Mouse (Mus musculus): ENCODE results near the gene Nrp2.

Nrp2 gene

DNA sequence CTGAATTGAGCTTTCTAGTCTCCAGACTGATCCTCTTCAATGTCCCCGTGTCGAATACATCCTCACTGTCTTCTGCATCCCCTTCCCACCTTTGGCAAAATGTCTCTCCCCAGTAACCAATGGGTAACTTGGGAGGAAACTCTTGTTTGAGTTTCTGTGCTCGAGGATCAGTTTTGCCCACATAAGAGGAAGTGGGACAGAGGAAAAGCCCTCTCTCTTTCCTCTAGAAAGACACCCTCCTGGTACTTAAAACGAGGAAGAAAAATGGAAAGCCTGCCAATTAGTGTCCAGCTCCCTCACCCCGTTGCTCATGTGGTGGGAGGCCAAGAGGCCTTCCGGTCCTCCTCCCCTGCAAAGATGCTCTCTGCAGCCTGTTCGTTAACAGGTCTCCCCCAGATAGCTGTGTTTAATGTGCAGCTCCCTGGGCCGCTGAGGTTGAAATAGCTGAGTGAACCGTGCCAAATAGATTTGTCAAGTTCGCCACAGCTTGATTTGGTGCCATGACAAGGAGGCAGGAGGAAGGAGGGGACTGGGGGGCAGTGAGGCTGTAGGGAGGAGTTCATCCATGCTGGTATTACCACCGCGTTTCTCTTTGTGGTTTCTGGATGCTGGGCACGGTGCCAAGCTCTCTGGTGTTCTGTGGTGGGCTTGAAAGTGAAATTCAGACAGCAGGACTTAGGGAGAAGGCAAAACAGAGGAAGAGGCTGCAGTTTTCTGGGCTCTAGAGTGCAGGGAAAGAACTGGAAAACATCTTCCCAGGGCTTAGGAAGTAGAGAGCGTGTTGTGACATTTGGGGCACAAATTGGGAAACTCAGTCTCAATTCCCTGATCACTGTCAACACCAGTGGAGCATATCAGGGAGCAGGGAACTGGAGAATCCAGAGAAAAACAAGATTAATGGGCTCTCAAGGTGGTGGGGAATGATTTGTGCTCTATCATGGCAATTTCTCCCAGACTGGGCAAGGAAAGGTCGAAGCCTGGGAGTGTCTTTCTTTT is 48.2 kb downstream of the Nrp2 start:
- DNase-seq (ENCODE audit: low spot score in 2 of 2) = no peak

GRCm38 (mm10) chr1:62752055-62752454 is 49.0 kb downstream of the Nrp2 start:
- DNase-seq (ENCODE audit: low spot score in 2 of 2) = no peak

- no peak for DNase-seq (ENCODE audit: low spot score in 2 of 2)
Measured at GRCm38 (mm10) chr1:62752661-62753333, 49.7 kb downstream of the Nrp2 start.

GRCm38 (mm10) chr1:62754066-62754835 is 51.2 kb downstream of the Nrp2 start:
- no peak for DNase-seq (ENCODE audit: low spot score in 2 of 2)

- DNase-seq (ENCODE audit: low spot score in 2 of 2) = no peak
Measured at GRCm38 (mm10) chr1:62760086-62760485, 57.0 kb downstream of the Nrp2 start.

GRCm38 (mm10) chr1:62760565-62760964 is 57.5 kb downstream of the Nrp2 start:
- DNase-seq (ENCODE audit: low spot score in 2 of 2) = no peak

DNA sequence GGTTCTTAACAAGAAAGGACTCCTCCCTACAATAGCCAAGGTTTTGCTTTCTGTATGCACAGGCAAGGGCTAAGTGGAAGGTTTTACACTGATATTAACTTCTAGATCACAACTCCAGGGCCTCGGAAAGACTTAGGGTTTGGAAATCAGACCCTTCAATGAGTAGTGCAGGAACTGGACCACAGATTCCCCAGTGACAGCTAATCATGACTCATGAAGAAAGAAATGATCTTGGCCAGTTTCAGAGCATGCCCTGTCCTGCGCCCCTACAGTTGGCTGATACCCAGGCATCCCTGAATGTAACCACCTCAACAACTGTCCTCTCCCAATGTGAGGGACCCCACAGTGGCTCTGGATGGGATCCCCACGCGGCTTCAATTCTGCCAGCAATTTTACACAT is 60.7 kb downstream of the Nrp2 start:
- no peak for DNase-seq (ENCODE audit: low spot score in 2 of 2)

DNA sequence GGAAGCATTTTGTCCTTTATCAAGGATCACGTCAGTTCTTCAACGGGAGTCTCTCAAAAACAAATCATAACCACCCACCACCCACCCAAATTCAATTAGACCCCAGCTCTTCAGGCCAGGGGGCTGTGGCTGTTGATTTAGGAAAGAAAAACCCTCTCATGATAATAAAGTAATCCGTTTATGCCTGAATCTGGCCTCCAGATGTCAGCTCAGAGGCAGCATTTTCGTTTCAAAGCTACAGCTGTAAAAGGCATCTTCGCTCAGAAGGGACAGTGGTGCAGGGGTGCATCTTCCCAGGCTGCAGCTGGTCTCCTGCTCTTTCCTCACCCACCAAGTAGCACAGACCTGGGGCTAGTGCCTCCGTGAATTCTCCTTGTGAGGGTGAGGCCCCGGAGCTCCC is 62.1 kb downstream of the Nrp2 start:
- no peak for DNase-seq (ENCODE audit: low spot score in 2 of 2)

DNA sequence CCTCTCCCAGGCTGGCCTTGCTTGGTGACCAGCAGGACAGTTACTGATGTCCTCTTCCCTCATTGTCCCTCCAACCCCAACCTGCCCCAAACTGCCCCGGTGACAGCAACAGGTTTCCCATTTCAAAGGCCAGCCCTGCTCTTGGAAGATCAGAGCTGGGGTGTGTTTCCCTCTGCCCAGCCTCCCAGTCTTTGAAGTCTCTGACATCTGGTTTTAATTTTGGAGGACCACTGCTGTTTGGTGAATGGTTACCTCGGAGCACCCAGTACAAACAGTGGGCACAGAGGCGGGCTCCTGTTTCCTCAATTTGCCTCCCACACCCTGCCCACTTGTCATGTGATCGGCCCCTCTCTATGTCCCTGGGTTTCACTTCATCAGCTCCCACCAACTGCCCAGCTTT is 63.7 kb downstream of the Nrp2 start:
- no peak for DNase-seq (ENCODE audit: low spot score in 2 of 2)

DNA sequence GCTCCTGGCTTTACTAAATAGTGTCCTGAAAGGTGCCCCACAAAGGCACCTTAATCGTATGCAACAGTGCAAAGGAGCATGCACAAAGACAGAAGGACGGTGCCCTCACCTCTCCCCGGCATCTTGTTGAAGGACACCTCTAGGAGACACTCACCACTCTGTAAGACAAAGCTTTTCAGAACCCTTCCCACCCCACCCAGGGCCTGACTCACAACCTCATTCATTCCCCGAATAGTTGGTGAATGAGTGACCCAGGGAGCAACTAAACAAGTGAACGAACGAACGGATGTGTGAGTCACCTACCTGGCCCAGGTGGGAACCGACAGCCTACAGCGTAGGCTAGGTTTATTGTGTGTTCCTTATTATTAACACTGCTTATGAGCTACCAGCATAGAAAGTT is 64.5 kb downstream of the Nrp2 start:
- DNase-seq (ENCODE audit: low spot score in 2 of 2) = no peak

- no peak for DNase-seq (ENCODE audit: low spot score in 2 of 2)
Measured at GRCm38 (mm10) chr1:62770576-62770975, 67.5 kb downstream of the Nrp2 start.

- DNase-seq (ENCODE audit: low spot score in 2 of 2) = no peak
Measured at GRCm38 (mm10) chr1:62772391-62772790, 69.3 kb downstream of the Nrp2 start.

- no peak for DNase-seq (ENCODE audit: low spot score in 2 of 2)
Measured at GRCm38 (mm10) chr1:62773105-62773920, 70.2 kb downstream of the Nrp2 start.

DNA sequence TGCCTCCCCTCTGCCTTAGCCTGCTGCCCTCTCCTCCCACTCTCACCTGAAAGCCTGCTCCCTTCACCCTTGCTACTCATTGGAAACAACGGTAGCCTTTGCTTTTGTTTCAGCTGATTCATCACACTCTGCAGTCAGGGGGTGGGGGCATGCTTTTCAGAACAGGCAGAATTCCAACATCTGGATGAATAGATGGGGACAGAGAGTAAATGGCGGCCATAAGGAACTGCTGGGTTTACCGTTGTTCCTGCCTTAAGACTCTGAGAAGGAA is 70.8 kb downstream of the Nrp2 start:
- DNase-seq (ENCODE audit: low spot score in 2 of 2) = no peak

GRCm38 (mm10) chr1:62774288-62775218 is 71.5 kb downstream of the Nrp2 start:
- DNase-seq (ENCODE audit: low spot score in 2 of 2) = no peak

DNA sequence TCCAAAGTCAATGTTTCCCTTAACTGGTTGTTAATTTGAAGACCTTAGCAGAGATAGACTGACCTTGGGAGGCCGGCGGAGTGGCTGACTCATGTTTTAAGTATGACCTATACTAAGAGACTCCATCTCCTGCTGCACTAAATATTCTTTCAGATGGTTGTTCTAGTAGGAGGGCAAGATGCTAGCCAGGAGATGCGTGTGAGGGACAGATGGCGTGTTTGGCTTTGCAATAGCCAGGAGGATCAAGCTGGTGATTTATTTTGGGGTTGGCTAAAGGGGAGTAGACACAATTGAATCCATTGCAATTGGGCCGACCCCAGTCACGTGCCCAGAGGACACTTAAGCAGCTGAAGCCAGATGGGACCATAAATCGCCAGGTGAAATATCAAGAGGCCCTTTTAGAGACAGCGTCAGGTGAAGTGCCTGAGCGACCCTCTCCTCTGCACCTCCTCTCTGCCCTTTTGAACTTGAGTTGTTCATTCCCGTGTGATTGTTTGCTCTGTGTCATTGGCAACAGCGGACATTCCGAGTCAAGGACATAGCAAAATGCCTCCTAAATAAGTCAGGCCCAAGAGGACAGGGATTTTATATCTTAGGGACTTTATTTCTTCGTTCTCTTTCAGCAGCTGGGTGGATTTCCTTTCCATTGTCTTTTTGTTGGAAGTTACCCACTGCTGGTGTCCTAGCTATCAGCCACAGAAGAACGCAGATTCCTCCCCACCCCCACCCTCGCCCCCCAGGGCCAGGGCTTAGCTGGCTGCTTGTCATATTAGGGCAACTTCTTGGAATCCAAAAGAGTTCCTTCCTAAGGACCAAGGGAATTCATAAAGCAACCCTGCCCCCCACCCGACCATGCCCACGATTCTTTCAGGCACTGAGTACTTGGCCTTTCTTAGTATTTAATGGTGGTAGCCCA is 74.5 kb downstream of the Nrp2 start:
- DNase-seq (ENCODE audit: low spot score in 2 of 2) = no peak

DNA sequence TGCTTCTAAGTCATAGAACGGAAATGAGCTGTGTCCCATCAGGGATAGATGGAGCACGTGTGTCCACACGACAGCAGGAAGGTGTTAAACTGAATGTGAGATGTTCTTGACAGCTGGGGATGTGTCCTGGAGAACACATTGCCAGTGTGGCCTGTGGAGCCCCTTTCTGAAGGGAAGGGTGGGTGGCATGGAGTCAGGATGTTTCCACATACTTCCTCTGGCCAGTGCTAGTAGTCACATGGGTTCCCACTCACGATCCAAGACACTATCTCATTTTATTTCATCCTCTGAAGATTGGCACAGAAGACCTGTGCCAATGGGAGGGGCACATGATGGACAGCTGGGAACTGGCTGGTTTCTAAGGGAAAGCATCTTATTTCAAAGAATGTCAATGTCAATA is 75.8 kb downstream of the Nrp2 start:
- no peak for DNase-seq (ENCODE audit: low spot score in 2 of 2)

- DNase-seq (ENCODE audit: low spot score in 2 of 2) = no peak
Measured at GRCm38 (mm10) chr1:62780068-62780761, 77.1 kb downstream of the Nrp2 start.

DNA sequence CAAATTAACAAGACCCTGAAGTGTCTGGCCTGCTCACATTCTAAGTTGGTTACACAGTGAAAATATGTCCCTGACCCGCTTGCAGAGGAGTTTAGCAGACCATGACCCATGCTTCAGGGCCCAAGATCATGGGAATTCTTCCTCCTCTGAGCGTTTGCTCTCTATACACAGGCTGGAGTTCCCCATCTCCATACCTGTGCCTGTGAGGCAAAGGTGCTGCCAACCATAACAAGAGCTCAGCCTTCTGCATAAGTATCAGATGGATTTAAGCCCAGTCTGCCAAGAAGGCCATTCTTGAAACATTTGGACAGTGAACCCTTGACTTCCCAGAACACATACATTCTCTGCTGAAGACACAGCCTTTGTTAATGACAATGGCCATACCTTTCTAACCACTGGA is 79.1 kb downstream of the Nrp2 start:
- no peak for DNase-seq (ENCODE audit: low spot score in 2 of 2)

Data from right cerebral cortex, postnatal 36 days (tissue).